In genomic region chr4:141138425-141139115, GRCm38 (mm10) we compare ENCODE assay signal across 8 mouse cellular contexts. TPM values are rescaled to one million over a fixed set of nuclear protein-coding genes. Genes with fewer than 3 reads are reported as not detected.
A peak's percentile ranks its signal among the peaks of the same experiment; 100 is the strongest.
DNase-seq lines count a peak whose midpoint lies in the region; ATAC-seq lines count a peak whose summit lies in the region.

No protein-coding gene starts in this region.

- no peaks in the 10 kb centered on the region for H3K9me3 ChIP-seq in midbrain, embryonic 15.5 days

- H3K36me3 ChIP-seq in midbrain, embryonic 15.5 days (replicated peaks), result no peaks in the 10 kb centered on the region

- WGBS in midbrain, embryonic 15.5 days, result 4% methylated on average over 29 of the region's 29 CpGs

- peak overlapping the region; percentile 74 for H3K9ac ChIP-seq in midbrain, embryonic 15.5 days

- peak; percentile 23 for ATAC-seq in granulocyte monocyte progenitor cell, adult 5-6 weeks (replicated peaks; ENCODE audit: poor library complexity, severe bottlenecking)
- peak; percentile 6; the same call in 1 of the 2 replicates for ATAC-seq in midbrain, embryonic 15.5 days (replicated peaks)

- H3K4me2 ChIP-seq in midbrain, embryonic 15.5 days, result peak overlapping the region; percentile 81

- no peaks in the 10 kb centered on the region for H3K27me3 ChIP-seq in midbrain, embryonic 15.5 days (replicated peaks)

- DNase-seq in adrenal gland, adult 2 months, result peak; percentile 45
- DNase-seq in adrenal gland, adult 18-20 months (ENCODE audit: low spot score in 2 of 2), result no peak
- peak; percentile 64 for DNase-seq in MN1 (ENCODE audit: low spot score)
- peak; percentile 58 to 82 for DNase-seq in kidney, postnatal 25 days
- no peak for DNase-seq in ovary, adult 18-20 months (ENCODE audit: low spot score)
- DNase-seq in ovary, postnatal 10 days (ENCODE audit: low spot score), result no peak

- H3K27ac ChIP-seq in midbrain, embryonic 15.5 days, result peak overlapping the region; percentile 95

- peaks cover 46% of the 10 kb centered on the region for H3K4me1 ChIP-seq in midbrain, embryonic 15.5 days

- peak overlapping the region; percentile 65 for H3K4me3 ChIP-seq in midbrain, embryonic 15.5 days

RNA-seq across cellular contexts. Expression of gene Szrd1, which starts 1.0 kb away (rescaled TPM):
- 100 to 1,000 TPM; 130 to 135 TPM for total RNA-seq in adrenal gland, adult 2 months (2021)
- 65.0 and 75.7 TPM in 2 replicates for polyA plus RNA-seq in adrenal gland, adult 2 months (2012; rRNA removed)
- total RNA-seq in adrenal gland, adult 18-20 months (2021), result 100 to 1,000 TPM; 109 to 127 TPM
- total RNA-seq in granulocyte monocyte progenitor cell, adult 5-6 weeks (2014; fragmentation: Nextera tagmentation), result 41.1 and 54.8 TPM in 2 replicates
- 58.0 and 63.0 TPM in 2 replicates for total RNA-seq in granulocyte monocyte progenitor cell, adult 5-6 weeks (2017)
- polyA plus RNA-seq in midbrain, embryonic 15.5 days (2015; fragmentation: Nextera tagmentation; extraction: Ambion mirVana), result 24.4 and 26.0 TPM in 2 replicates

RNA-seq across cellular contexts. Expression of gene Fbxo42, which starts 9.1 kb away (rescaled TPM):
- total RNA-seq in adrenal gland, adult 2 months (2021), result 10 to 100 TPM; 19.9 to 22.2 TPM
- polyA plus RNA-seq in adrenal gland, adult 2 months (2012; rRNA removed), result 11.3 and 11.4 TPM in 2 replicates
- 10 to 100 TPM; 21.1 to 23.1 TPM for total RNA-seq in adrenal gland, adult 18-20 months (2021)
- total RNA-seq in granulocyte monocyte progenitor cell, adult 5-6 weeks (2014; fragmentation: Nextera tagmentation), result 16.5 and 18.6 TPM in 2 replicates
- total RNA-seq in granulocyte monocyte progenitor cell, adult 5-6 weeks (2017), result 7.2 and 7.8 TPM in 2 replicates
- polyA plus RNA-seq in midbrain, embryonic 15.5 days (2015; fragmentation: Nextera tagmentation; extraction: Ambion mirVana), result 28.5 and 30.0 TPM in 2 replicates

RNA-seq across cellular contexts. Expression of gene Spata21, which starts 50.4 kb away (rescaled TPM):
- total RNA-seq in adrenal gland, adult 2 months (2021), result not detected
- polyA plus RNA-seq in adrenal gland, adult 2 months (2012; rRNA removed), result not detected in 2 replicates
- total RNA-seq in adrenal gland, adult 18-20 months (2021), result not detected
- not detected in 2 replicates for total RNA-seq in granulocyte monocyte progenitor cell, adult 5-6 weeks (2014; fragmentation: Nextera tagmentation)
- total RNA-seq in granulocyte monocyte progenitor cell, adult 5-6 weeks (2017), result not detected in 2 replicates
- polyA plus RNA-seq in midbrain, embryonic 15.5 days (2015; fragmentation: Nextera tagmentation; extraction: Ambion mirVana), result 0.27 and 0.87 TPM in 2 replicates

Comparison
In these comparisons a context has a peak if more than half of its experiments do, and no peak if none do; other contexts are left out.
1. DNase-seq: peak in adrenal gland, adult 2 months (single experiment), MN1 (single experiment) and kidney, postnatal 25 days (2 of 2); none in adrenal gland, adult 18-20 months (0 of 2), ovary, adult 18-20 months (single experiment) and ovary, postnatal 10 days (single experiment).